Mouse (Mus musculus) embryonic fibroblast, embryonic 13.5 days (primary cell): ENCODE measurements around the gene Il4i1.

ENCODE experiments used
- CTCF ChIP-seq: IDR thresholded peaks from 2 replicates; pipeline ENCODE4 v1.5.1; 2011; ENCODE audit warnings: mild to moderate bottlenecking, control low read depth, low read length, moderate library complexity, borderline replicate concordance; ENCODE audit not compliant: insufficient read depth
- POLR2A ChIP-seq: IDR thresholded peaks from 2 replicates; pipeline ENCODE4 v1.6.1; 2011; ENCODE audit warnings: low read depth, mild to moderate bottlenecking, control low read depth, low read length, moderate library complexity

- TF ChIP-seq CTCF (no peak), POLR2A (no peak)
Measured at GRCm38 (mm10) chr7:44855036-44855435, 38.8 kb downstream of the Il4i1 start.
